Mouse (Mus musculus): ENCODE results near the gene Ifi204. TPM values are rescaled to one million over a fixed set of nuclear protein-coding genes. Genes with fewer than 3 reads are reported as not detected.
"Not testable (repeated sequence)": the region's sequence is repeated elsewhere in the genome, so short reads cannot be mapped to it uniquely, and the experiment has no call there.

The Ifi204 gene
- 3.1 and 6.9 TPM in 2 replicates for polyA plus RNA-seq (2015; fragmentation: Nextera tagmentation; extraction: Ambion mirVana)

DNA sequence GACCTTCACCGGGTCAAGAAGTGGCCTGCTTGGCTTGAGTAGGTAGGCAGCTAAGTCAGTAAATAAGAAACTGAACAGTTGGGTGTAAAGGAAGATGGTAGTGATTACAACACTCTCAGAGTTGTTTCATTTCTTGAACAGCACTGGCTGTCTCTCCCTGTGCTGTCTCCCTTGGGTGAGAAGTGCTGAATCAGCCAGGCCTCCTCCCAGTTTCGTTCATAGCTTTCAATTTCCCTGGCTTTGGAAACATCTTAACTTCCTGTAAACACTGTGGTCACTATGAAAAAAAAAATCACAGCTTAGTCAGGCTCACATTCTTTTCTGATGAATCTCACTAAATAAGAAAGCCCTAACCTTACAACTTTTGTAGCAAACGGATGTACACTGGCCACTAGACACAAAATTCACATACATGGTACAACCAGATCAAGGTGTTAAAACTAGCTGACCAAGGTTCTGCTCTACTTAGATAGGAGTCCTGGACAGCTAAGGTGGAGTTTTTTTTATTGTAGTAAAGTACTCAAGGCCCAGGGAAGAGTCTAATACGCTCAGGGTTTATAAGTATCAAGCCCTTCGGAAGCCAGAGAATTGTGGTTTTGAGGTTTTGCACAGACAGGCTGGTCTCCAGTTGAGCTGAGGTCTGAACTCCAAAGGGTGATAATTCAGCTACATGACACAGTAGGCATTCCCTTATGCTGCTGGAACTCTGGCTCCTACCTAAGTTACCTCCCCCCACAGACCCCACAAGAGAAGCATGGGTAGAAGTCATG, at the start of gene Ifi204:
TSS of gene Ifi204 (minus strand) at position 96 of the 770 bp plus-strand sequence.
- not testable (repeated sequence) for H3K36me3 ChIP-seq (ENCODE audit: control insufficient read depth, insufficient read depth); H3K9me3 ChIP-seq (replicated peaks; ENCODE audit: control insufficient read depth, low read length); H3K4me2 ChIP-seq (ENCODE audit: low read depth, low read length); ATAC-seq (replicated peaks; ENCODE audit: extremely low read depth, insufficient read depth, low FRiP score); H3K27me3 ChIP-seq (ENCODE audit: control insufficient read depth, insufficient read depth, low read length); H3K9ac ChIP-seq (ENCODE audit: low read length); H3K27ac ChIP-seq (ENCODE audit: low read length); H3K4me1 ChIP-seq (ENCODE audit: control insufficient read depth, insufficient read depth, low read length); H3K4me3 ChIP-seq (ENCODE audit: low read length)
- 72% methylated on average over 5 of the region's 5 CpGs for WGBS

DNA sequence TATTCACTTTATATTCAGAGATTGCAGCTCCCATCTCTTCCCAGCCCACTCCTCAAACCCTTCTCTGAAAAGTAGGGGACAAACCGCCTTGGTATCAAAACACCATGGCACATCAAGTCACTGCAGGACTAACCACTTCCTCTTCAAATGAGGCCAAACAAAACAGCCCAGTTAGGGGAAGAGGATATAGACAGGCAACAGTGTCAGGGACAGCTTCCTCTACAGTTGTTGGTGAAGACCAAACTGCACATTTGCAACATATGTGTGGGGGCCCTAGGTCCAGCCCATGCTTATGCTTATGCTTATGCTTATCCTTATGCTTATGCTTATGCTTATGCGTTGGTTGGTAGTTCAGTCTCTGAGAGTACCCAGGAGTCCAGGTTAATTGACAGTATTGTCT, 42.6 kb upstream of the Ifi204 start:
- H3K27me3 ChIP-seq (ENCODE audit: control insufficient read depth, insufficient read depth, low read length); H3K4me2 ChIP-seq (ENCODE audit: low read depth, low read length); H3K4me1 ChIP-seq (ENCODE audit: control insufficient read depth, insufficient read depth, low read length); H3K36me3 ChIP-seq (ENCODE audit: control insufficient read depth, insufficient read depth); H3K9me3 ChIP-seq (replicated peaks; ENCODE audit: control insufficient read depth, low read length); H3K9ac ChIP-seq (ENCODE audit: low read length); H3K4me3 ChIP-seq (ENCODE audit: low read length); H3K27ac ChIP-seq (ENCODE audit: low read length): not testable (repeated sequence)
- 69% methylated on average over 2 of the region's 2 CpGs for WGBS
- ATAC-seq (replicated peaks; ENCODE audit: extremely low read depth, insufficient read depth, low FRiP score), result peak; percentile 41; the same call in 1 of the 2 replicates

DNA sequence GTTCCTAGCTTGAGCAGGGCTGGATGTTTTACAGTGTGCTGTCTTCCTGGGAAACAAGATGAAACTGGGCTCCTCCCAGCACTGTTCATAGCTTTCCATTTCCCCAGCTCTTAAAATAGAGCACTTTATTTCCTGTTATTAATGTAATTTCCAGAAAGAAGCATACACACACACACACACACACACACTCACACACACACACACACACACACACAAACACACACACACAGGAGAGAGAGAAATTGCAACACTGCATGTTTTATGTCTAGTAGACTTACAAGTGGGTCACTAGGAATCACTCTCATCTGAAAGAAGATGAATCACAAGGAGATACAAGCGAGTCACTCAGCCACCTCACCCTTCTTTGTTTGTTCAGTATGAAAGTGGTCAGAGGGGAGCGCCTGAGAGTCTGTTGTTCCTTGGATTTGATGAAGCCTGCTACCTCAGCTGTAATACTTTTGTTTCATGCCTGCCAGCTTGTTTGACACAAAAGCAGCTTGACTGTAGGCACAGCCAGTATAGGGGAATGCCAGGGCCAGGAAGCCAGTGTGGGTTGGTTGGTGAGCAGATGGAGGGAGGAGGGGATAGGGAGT, 36.0 kb upstream of the Ifi204 start:
- H3K4me1 ChIP-seq (ENCODE audit: control insufficient read depth, insufficient read depth, low read length); ATAC-seq (replicated peaks; ENCODE audit: extremely low read depth, insufficient read depth, low FRiP score); H3K36me3 ChIP-seq (ENCODE audit: control insufficient read depth, insufficient read depth): not testable (repeated sequence)

DNA sequence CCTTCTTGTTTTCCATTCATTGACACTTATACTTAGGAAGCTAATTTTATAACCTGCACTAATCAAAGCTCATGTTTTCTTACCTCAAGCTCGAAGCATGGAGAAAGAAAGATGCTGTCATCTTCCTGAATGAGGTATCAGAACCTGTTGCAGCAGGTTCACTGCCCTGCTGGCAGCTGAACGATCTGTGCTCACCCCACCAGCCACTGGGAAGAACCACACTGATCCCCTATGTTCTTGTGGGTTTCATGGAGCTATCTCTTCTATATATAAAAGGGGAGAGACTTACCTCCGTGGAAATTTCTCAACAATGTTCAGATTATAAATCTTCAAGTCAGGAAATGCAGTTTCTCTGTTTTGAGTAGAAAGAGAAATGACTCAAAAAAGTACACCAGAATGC, 35.5 kb upstream of the Ifi204 start:
- not testable (repeated sequence) for ATAC-seq (replicated peaks; ENCODE audit: extremely low read depth, insufficient read depth, low FRiP score); H3K9me3 ChIP-seq (replicated peaks; ENCODE audit: control insufficient read depth, low read length); H3K27me3 ChIP-seq (ENCODE audit: control insufficient read depth, insufficient read depth, low read length); H3K4me1 ChIP-seq (ENCODE audit: control insufficient read depth, insufficient read depth, low read length); H3K27ac ChIP-seq (ENCODE audit: low read length); H3K4me3 ChIP-seq (ENCODE audit: low read length); H3K36me3 ChIP-seq (ENCODE audit: control insufficient read depth, insufficient read depth); H3K4me2 ChIP-seq (ENCODE audit: low read depth, low read length); H3K9ac ChIP-seq (ENCODE audit: low read length)
- WGBS, result 44% methylated on average over 3 of the region's 3 CpGs

More for the DNA sequence above, 36.0 kb upstream of the Ifi204 start:
- not testable (repeated sequence) for H3K9me3 ChIP-seq (replicated peaks; ENCODE audit: control insufficient read depth, low read length); H3K9ac ChIP-seq (ENCODE audit: low read length); H3K4me3 ChIP-seq (ENCODE audit: low read length); H3K4me2 ChIP-seq (ENCODE audit: low read depth, low read length); H3K27ac ChIP-seq (ENCODE audit: low read length); H3K27me3 ChIP-seq (ENCODE audit: control insufficient read depth, insufficient read depth, low read length)
- 63% methylated on average over 2 of the region's 2 CpGs for WGBS

GRCm38 (mm10) chr1:173801791-173802190, 35.0 kb upstream of the Ifi204 start:
- not testable (repeated sequence) for H3K4me3 ChIP-seq (ENCODE audit: low read length); H3K4me1 ChIP-seq (ENCODE audit: control insufficient read depth, insufficient read depth, low read length); H3K9ac ChIP-seq (ENCODE audit: low read length); H3K27ac ChIP-seq (ENCODE audit: low read length); H3K9me3 ChIP-seq (replicated peaks; ENCODE audit: control insufficient read depth, low read length); H3K27me3 ChIP-seq (ENCODE audit: control insufficient read depth, insufficient read depth, low read length); H3K4me2 ChIP-seq (ENCODE audit: low read depth, low read length); H3K36me3 ChIP-seq (ENCODE audit: control insufficient read depth, insufficient read depth); ATAC-seq (replicated peaks; ENCODE audit: extremely low read depth, insufficient read depth, low FRiP score)
- 75% methylated on average over 2 of the region's 2 CpGs for WGBS

GRCm38 (mm10) chr1:173773457-173773856, 6.7 kb upstream of the Ifi204 start:
- not testable (repeated sequence) for H3K36me3 ChIP-seq (ENCODE audit: control insufficient read depth, insufficient read depth); H3K4me1 ChIP-seq (ENCODE audit: control insufficient read depth, insufficient read depth, low read length); ATAC-seq (replicated peaks; ENCODE audit: extremely low read depth, insufficient read depth, low FRiP score)

DNA sequence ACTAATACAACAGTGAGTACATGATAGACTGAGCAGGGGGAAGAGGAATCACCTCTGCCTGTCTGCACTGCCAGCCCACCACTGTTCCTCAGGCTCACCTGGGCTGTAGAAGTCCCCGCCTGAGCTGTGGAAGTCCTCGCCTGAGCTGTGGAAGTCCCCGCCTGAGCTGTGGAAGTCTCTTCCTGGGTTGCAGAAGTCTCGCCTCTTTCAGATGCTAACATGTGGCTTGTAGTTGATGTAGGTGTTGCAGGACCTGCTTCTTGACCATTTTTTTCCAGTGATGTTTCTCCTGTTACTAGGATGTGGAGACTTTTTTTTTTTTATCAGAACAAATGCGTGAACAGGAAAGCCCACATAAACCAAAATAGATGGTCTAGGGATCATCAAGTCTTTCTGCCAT, 6.7 kb downstream of the Ifi204 start:
- not testable (repeated sequence) for H3K4me3 ChIP-seq (ENCODE audit: low read length); H3K27ac ChIP-seq (ENCODE audit: low read length); H3K36me3 ChIP-seq (ENCODE audit: control insufficient read depth, insufficient read depth); ATAC-seq (replicated peaks; ENCODE audit: extremely low read depth, insufficient read depth, low FRiP score); H3K9me3 ChIP-seq (replicated peaks; ENCODE audit: control insufficient read depth, low read length); H3K27me3 ChIP-seq (ENCODE audit: control insufficient read depth, insufficient read depth, low read length); H3K4me1 ChIP-seq (ENCODE audit: control insufficient read depth, insufficient read depth, low read length); H3K4me2 ChIP-seq (ENCODE audit: low read depth, low read length); H3K9ac ChIP-seq (ENCODE audit: low read length)
- WGBS, result 86% methylated on average over 4 of the region's 5 CpGs

More at GRCm38 (mm10) chr1:173773457-173773856, 6.7 kb upstream of the Ifi204 start:
- H3K4me2 ChIP-seq (ENCODE audit: low read depth, low read length); H3K9me3 ChIP-seq (replicated peaks; ENCODE audit: control insufficient read depth, low read length); H3K27me3 ChIP-seq (ENCODE audit: control insufficient read depth, insufficient read depth, low read length); H3K27ac ChIP-seq (ENCODE audit: low read length); H3K9ac ChIP-seq (ENCODE audit: low read length); H3K4me3 ChIP-seq (ENCODE audit: low read length): not testable (repeated sequence)
- WGBS, result 63% methylated on average over 2 of the region's 3 CpGs

DNA sequence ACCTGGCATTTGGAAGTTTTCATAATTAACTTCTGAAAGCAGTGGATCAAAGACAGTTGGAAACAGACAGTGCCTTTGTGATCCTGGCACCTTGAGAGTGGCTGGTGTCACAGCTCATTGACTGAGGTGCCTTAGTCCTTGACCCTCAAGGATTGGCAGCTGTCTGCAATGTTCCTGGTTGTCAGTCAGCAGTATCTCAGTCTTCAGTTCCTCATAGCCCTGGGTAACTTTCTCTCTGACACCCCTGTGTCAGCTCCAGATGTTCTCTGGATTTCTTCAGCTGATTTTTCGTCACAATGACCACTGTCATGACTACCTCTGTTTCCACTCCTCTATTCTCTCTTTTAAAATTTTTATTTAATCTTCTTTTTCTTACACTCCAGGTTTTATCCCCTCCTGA, 24.5 kb downstream of the Ifi204 start:
- Histone ChIP-seq H3K9ac (ENCODE audit: low read length) (no peak overlapping the region), H3K4me3 (ENCODE audit: low read length) (no peak overlapping the region), H3K27ac (ENCODE audit: low read length) (no peak overlapping the region), H3K4me1 (ENCODE audit: control insufficient read depth, insufficient read depth, low read length) (no peaks in the 10 kb centered on the region), H3K9me3 (replicated peaks; ENCODE audit: control insufficient read depth, low read length) (no peaks in the 10 kb centered on the region), H3K4me2 (ENCODE audit: low read depth, low read length) (no peak overlapping the region), H3K36me3 (ENCODE audit: control insufficient read depth, insufficient read depth) (no peaks in the 10 kb centered on the region), H3K27me3 (ENCODE audit: control insufficient read depth, insufficient read depth, low read length) (no peaks in the 10 kb centered on the region)
- 63% methylated on average over 1 of the region's 1 CpGs for WGBS
- ATAC-seq (replicated peaks; ENCODE audit: extremely low read depth, insufficient read depth, low FRiP score), result no peak

DNA sequence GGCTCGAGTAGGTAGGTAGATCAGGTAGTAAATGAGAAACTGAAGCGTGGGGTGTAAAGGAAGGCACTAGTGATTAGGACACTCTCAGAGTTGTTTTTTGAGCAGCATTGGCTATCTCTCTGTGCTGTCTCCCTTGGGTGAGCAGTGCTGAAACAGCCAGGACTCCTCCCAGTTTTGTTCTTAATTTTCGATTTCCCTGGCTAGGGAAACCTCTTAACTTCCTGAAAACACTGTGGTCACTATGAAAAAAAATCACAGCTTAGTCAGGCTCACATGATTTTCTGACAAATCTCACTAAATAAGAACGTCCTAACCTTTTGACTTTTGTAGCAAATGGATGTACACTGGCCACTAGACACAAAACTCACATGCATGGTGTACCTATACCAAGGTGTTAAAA, 25.1 kb downstream of the Ifi204 start, which contains the start of gene Ifi207:
TSS of gene Ifi207 (minus strand) at position 92 of the 400 bp plus-strand sequence.
- Histone ChIP-seq H3K27me3 (ENCODE audit: control insufficient read depth, insufficient read depth, low read length) (no peaks in the 10 kb centered on the region), H3K27ac (ENCODE audit: low read length) (no peak within 1 kb of the TSS), H3K9ac (ENCODE audit: low read length) (no peak within 1 kb of the TSS), H3K4me2 (ENCODE audit: low read depth, low read length) (no peak within 1 kb of the TSS), H3K4me3 (ENCODE audit: low read length) (no peak within 1 kb of the TSS), H3K4me1 (ENCODE audit: control insufficient read depth, insufficient read depth, low read length) (no peaks in the 10 kb centered on the region), H3K9me3 (replicated peaks; ENCODE audit: control insufficient read depth, low read length) (no peaks in the 10 kb centered on the region), H3K36me3 (ENCODE audit: control insufficient read depth, insufficient read depth) (no peaks in the 10 kb centered on the region)
- WGBS, result 62% methylated on average over 4 of the region's 4 CpGs
- ATAC-seq (replicated peaks; ENCODE audit: extremely low read depth, insufficient read depth, low FRiP score), result no peak
